Mouse (Mus musculus): ENCODE data around the gene Gm3248. TPM values are rescaled to one million over a fixed set of nuclear protein-coding genes. Genes with fewer than 3 reads are reported as not detected.
"Not testable (repeated sequence)": the region's sequence is repeated elsewhere in the genome, so short reads cannot be mapped to it uniquely, and the experiment has no call there.

Gene Gm3248
- total RNA-seq (2017) = not detected in 3 replicates

- ATAC-seq (replicated peaks; ENCODE audit: insufficient number of reproducible peaks, low FRiP score, low TSS enrichment, poor library complexity, severe bottlenecking) = not testable (repeated sequence)
Measured at GRCm38 (mm10) chr14:5961635-5962034, at the start of gene Gm3248. Gene Gm3248 (minus strand): TSS chr14:5961745.

DNA sequence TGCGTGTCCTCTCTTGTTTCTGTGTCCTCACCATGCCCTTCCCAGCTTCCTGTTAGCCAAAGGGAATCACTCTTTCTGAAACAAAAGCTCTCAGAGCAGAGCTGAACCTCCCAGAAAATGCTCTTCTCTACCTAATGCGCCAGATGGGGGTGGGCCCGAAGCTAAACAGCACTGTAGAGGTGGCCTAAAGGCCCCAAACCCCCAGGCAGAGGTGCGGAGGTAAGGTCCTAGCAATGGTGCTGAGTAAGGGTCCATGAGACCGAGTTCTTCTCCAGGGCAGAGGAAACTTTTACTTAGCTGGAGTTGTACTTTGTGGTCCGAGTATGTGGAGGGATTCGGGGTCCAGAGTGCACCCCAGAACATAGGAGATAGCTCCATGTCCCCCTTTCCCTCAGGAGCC lies 25.6 kb upstream of the Gm3248 start:
- not testable (repeated sequence) for ATAC-seq (replicated peaks; ENCODE audit: insufficient number of reproducible peaks, low FRiP score, low TSS enrichment, poor library complexity, severe bottlenecking)

- ATAC-seq (replicated peaks; ENCODE audit: insufficient number of reproducible peaks, low FRiP score, low TSS enrichment, poor library complexity, severe bottlenecking) = not testable (repeated sequence)
Measured at GRCm38 (mm10) chr14:5979037-5979436, 17.5 kb upstream of the Gm3248 start, which contains the start of gene Gm3453. Gene Gm3453 (minus strand): TSS chr14:5979137.

DNA sequence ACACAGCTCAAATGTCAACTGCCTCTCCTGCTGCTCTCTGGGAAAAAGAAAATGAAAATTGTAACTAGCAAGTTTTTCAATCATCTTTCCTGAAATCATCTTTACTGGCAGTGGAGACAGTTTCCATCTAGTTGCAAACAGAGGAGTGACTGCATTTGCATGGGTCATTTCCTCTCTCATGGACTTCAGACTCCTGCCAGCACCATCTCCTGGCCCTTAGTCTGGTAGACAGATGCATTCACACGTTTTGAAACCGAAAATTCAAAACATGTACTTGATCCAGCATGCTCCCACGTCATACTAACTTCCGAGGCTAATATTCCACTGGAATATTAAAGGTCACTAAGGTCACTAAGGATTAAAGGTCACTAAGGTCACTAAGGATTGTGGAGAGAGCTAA lies 896 bp upstream of the Gm3248 start:
- ATAC-seq (replicated peaks; ENCODE audit: insufficient number of reproducible peaks, low FRiP score, low TSS enrichment, poor library complexity, severe bottlenecking) = not testable (repeated sequence)

GRCm38 (mm10) chr14:5961102-5961501 lies 443 bp downstream of the Gm3248 start:
- ATAC-seq (replicated peaks; ENCODE audit: insufficient number of reproducible peaks, low FRiP score, low TSS enrichment, poor library complexity, severe bottlenecking) = not testable (repeated sequence)

DNA sequence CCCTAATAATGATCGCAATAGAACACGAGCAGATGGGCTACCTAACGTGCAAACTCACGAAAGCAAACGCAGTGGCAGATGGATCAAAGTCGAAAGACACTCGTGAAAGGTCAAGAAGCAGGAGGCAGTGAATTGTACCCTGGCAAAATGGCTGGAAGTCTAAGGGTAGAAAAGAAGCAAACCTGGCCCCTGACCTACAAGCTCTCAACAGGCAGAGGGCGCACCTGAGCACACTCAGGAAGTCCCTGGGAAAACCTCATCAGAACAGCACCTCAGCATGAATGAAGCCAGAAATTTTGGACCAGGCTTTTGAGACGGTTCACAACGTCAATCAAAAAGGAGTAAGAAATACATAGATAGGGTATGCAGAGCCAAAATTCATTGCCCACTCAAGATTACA lies 1.1 kb downstream of the Gm3248 start:
- ATAC-seq (replicated peaks; ENCODE audit: insufficient number of reproducible peaks, low FRiP score, low TSS enrichment, poor library complexity, severe bottlenecking) = not testable (repeated sequence)

GRCm38 (mm10) chr14:5923276-5923675 lies 38.3 kb downstream of the Gm3248 start:
- not testable (repeated sequence) for ATAC-seq (replicated peaks; ENCODE audit: insufficient number of reproducible peaks, low FRiP score, low TSS enrichment, poor library complexity, severe bottlenecking)

DNA sequence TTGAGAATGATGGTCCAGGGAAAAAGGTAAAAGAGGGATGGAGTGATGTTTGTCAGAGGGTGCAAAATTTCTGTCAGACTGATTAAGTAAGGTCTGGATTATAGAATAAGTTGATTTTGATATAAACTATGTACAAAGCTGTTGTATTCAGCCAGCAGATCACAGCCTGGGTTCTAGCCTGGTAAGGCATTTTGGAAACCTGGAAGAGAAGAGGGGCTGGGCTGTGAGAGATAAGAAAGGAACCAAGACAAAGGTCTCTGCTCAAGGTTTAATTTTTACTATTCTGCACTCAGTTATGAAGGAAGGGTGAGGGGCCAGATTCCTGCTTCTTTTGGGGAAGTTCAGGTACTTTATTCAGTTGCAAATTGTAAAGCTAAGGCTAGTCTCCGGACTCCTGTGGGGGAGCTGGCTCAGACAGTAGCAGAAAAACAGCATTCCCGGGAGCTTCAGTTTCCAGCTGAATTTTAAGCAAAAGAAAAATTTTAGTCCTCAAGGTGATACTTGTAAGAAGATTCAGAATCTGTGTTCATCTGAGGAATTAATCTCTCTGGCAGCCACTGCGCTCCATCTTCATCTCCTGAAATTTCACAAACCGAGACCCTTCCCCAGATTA lies 43.1 kb downstream of the Gm3248 start:
- not testable (repeated sequence) for ATAC-seq (replicated peaks; ENCODE audit: insufficient number of reproducible peaks, low FRiP score, low TSS enrichment, poor library complexity, severe bottlenecking)

GRCm38 (mm10) chr14:5913701-5914100 lies 47.8 kb downstream of the Gm3248 start:
- ATAC-seq (replicated peaks; ENCODE audit: insufficient number of reproducible peaks, low FRiP score, low TSS enrichment, poor library complexity, severe bottlenecking) = not testable (repeated sequence)

Other genes starting within 250 kb of the Gm3248 start
- not detected in 3 replicates for gene Gm3373, start 220.2 kb downstream of the Gm3248 start, total RNA-seq (2017)
- gene Gm3383, start 153.8 kb downstream of the Gm3248 start, total RNA-seq (2017) = not detected in 3 replicates
- gene Gm3424, start 131.4 kb downstream of the Gm3248 start, total RNA-seq (2017) = not detected in 3 replicates
- not detected in 3 replicates for gene Gm8237, start 81.4 kb downstream of the Gm3248 start, total RNA-seq (2017)
- gene Gm3453, start 17.4 kb upstream of the Gm3248 start, total RNA-seq (2017) = not detected in 3 replicates
- gene Gm6337, start 96.5 kb upstream of the Gm3248 start, total RNA-seq (2017) = not detected in 3 replicates
- not detected in 3 replicates for gene Gm8206, start 132.2 kb upstream of the Gm3248 start, total RNA-seq (2017)
- not detected in 3 replicates for gene Gm3468, start 146.9 kb upstream of the Gm3248 start, total RNA-seq (2017)
- not detected in 3 replicates for gene Gm3476, start 164.1 kb upstream of the Gm3248 start, total RNA-seq (2017)